Mouse (Mus musculus) right cerebral cortex, postnatal 25 days (tissue): ENCODE measurements around the gene Sbf2.
"Not testable (repeated sequence)": the region's sequence is repeated elsewhere in the genome, so short reads cannot be mapped to it uniquely, and the experiment has no call there.

Experiments used
- DNase-seq: peaks from one replicate; pipeline ENCODE4 v3.0.0; 2022

Gene Sbf2

DNA sequence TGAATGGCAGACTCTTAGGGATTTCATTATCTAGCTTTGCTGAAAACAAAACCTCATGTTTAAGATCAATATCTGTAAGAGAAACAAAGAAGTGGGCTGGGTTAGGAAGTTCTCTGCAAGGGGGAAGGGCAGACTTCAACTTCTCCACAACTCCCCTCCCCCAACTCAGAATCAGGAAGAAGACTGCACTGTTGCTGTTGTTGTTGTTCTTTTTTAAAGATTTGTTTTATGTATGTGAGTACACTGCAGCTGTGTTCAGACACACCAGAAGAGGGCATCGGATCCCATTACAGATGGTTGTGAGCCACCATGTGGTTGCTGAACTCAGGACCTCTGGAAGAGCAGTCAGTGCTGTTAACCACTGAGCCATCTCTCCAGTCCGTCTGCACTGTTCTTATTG, 225.8 kb downstream of the Sbf2 start:
- DNase-seq: not testable (repeated sequence)

DNA sequence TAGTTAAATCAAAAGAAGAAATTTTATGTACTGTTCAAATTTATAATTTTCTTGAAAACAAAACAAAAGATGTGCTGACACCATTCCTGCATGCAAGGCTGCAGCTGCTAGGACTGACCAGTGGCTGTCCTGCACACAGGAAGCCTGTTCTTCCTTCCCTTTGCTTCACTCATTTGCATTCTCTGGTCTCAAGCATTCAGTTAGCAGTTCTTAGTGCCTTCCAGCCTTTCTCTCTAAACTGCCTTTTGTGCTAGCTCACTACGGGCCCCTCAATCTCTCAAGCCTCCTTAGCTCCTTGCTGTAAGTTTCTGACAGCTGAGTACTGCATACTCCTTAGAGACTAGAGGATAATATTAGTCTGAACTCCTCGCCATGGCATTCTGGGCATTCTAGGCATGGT, 227.2 kb downstream of the Sbf2 start:
- DNase-seq: no peak

DNA sequence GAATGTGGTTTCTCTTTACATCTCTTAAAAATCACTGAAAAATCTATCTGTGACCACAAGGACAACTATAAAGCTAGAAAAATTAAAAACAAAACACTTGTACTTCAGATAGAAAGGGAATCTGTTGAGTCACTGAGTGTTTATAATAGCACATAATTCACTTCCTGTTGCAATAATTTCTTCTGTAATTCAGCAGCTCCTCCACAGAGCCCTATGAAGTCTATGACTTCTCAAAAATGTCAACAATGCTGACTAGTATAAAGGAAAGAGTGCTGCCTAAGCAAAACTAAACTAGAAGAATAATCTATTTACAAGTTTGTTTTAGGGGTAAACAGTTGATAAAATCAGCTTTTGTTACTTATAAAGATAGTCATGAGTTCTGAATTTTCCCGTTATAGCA, 229.2 kb downstream of the Sbf2 start:
- no peak for DNase-seq

DNA sequence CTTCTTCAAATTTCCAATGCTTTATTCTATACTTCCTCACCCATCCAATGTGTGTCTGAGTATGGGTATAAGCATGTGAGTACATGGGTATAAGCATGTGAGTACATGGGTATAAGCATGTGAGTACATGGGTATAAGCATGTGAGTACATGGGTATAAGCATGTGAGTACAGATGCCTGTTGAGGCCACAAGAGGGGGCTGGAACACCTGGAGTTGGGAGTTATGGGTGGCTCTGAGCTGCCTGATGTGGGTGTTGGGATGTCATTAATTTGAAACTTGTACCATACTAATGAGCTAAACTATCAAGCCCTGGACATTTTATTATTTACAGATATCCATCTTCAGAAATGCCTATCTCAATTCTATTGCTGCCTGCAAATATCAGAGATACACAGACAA, 230.4 kb downstream of the Sbf2 start:
- no peak for DNase-seq

DNA sequence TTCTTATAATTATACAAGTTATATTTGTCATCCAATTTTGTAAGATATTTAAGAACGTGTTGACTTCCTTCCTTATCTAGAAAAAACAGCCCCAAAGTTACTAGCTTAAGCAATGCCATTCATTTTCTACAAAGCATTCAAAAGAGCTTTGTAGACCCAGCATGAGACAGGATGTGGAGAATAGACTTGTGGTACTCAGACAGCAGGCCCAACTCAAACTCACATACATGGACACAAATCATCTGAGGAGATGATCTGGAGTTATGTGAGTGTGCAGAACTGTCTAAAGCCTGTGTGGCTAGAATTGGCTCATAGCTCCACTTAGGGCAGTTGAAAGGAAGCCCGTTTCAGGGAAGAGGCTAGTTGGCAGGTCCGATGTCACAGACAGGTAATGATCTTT, 233.1 kb downstream of the Sbf2 start:
- DNase-seq: no peak

DNA sequence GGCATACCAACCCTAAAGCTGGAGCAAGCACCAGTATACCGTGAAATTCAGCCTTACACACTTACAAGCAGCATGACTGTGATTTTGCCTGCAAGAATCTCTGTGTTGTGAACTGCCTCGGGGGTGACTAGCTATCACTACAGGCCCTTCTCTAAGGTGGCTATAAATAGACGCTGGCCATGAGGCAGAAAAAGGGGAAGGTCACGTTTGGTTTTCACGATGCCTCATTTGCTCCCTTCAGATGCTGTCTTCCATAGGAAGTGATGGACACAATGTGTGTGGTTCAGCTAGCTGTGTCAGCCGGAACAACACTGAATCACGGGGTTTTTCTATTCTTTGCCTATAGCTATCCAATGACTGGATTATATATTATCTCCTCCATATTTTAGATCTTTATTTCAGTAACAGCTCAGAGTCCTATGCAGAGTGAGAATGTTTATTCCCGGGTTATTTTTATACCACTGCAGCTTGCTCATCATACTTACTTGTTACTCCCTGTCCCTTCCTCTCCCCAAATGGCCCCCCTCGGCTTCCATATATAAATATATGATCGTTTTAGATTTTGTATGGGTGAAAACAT, 235.3 kb downstream of the Sbf2 start:
- DNase-seq: peak; percentile 32

DNA sequence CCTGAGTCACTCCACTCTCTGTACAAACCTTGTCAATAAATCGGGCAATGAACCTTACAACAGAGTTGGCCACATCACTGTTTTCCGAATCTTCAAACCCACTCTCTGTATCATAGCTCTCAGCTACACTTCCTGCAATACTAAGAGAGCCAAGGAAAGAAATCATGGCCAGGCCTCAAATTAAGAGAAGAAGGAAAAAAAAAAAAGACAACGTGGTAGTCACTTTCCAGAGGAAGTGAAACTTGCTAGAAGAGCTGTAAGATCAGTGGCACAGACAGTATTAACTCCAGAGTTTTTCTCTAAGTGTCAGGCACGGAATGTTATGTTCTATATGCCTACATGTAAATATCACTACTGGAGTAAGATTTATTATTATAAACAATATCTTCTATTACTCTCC, 242.2 kb downstream of the Sbf2 start:
- no peak for DNase-seq

DNA sequence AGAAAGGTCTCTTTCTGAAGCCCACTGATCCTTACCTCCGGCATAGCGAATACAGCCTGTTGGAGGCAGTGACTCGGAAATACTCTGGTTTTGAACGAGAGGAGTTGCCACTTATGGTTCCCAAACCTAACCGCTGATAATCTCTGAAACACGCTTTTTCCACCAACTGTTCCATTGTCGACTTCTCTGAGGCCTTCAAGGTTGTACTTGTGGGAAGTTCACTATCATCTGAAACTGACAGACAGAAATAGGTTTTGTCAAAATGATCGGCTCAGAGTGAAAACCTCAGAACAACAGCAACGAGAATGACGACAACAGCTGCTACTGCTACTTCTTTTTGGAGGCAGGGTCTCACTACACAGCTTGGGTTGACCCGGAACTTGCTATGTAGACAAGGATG, 252.7 kb downstream of the Sbf2 start:
- DNase-seq: no peak

DNA sequence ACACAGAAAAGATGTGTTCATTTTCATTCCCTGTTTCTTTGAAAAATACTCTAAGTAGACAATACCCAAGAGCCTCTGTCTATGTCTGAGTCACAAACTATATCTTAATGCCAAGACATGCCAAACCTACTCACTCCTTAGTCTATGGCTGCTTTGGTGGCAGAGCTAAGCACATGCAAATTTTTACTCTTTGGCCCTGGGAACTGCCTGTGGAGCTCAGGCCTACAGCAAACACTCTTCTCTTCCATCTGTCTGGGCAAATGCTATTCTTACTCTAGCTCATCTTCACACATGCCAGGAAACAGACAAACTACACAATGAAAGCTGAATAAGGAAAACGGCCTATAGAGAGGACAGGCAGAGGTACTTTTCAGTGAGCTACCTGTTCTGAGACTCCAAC, 253.2 kb downstream of the Sbf2 start:
- no peak for DNase-seq

GRCm38 (mm10) chr7:110359391-110359790, 255.3 kb downstream of the Sbf2 start:
- no peak for DNase-seq

DNA sequence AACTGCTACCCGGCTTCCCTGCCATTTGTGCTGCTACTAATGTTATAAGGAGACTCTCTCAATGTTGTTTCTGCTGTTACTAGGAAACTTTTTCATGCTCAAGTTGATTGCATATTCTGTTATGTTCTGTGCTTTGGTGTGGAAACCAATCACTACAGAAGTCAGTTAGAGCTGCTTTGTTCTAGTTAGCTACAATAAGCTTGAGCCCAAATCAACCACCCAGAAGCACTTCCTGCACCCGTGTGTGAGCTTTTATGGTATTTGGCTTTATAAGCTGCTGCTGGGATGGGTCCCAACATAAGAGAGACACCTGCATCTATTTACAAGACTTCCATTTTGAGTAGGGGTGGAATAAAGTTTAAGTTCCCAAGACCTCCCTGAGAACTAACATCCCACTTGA, 260.8 kb downstream of the Sbf2 start:
- DNase-seq: no peak

DNA sequence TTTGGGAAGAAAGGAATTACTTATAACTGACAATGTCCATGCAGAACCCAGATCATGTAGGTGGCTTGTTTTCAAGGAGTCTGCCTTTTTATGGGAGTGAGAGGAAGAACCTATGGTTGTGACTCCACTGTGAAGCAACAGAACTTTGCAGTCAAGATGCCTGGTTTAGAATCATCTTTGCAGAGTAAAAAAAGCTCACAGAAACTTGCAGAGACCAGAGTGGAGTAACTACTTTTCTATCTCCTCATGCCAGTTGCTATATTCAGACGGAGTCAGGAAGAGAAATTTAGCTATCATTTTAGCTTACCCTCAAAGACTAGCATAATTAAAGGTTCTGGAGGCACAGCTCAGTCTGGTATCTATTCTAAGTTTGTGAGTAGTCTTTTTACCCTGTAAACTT, 267.5 kb downstream of the Sbf2 start:
- DNase-seq: no peak

DNA sequence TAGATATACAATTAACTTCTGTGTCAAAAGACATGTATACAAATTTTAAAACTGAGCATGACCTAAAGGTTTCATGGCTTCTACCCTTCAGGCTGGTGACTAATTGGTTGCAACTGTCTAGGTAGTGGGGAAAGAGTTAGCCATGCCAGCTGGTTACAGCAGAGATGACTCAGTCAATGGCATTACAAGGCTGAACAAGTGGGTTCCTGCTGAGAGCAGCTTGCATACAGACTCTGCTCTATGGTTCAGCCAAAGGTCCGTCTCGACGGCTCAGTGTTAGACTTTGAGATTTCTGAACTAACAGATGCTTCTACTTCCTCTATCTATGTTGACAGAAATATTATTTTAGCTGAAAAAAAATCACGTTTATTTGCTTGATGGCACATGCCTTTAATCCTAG, 277.1 kb downstream of the Sbf2 start:
- no peak for DNase-seq

GRCm38 (mm10) chr7:110325381-110326110, 289.2 kb downstream of the Sbf2 start:
- no peak for DNase-seq

GRCm38 (mm10) chr7:110324852-110325251, 289.9 kb downstream of the Sbf2 start:
- no peak for DNase-seq

GRCm38 (mm10) chr7:110321106-110321505, 293.6 kb downstream of the Sbf2 start:
- DNase-seq: no peak

DNA sequence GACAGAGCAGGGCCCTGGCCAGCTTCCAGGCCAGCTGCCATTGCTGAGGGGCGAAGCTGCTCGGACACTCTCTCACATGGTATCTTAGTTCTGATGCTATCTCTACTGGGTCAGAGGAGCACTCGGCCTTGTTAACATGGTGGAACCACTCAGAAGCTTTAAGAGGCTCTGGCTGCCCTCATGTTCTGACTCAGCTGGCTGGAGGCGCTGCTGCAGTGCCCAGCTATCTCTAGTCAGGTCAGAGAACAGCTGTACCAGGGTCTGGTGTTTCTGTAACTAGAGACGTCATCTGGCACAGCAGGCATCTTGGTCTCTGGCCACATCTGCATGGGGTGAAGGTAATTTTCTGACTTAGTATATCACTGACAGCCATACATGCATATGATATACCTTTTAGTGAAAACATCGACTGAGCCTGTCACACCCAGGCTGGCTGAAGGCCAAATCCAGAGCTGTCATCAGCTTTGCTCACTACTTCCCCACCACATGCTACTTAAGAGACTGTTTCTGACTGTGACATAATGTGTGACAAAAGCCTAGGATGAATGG, 295.7 kb downstream of the Sbf2 start:
- no peak for DNase-seq

- DNase-seq: no peak
Observed at GRCm38 (mm10) chr7:110317412-110317811, 297.3 kb downstream of the Sbf2 start.

DNA sequence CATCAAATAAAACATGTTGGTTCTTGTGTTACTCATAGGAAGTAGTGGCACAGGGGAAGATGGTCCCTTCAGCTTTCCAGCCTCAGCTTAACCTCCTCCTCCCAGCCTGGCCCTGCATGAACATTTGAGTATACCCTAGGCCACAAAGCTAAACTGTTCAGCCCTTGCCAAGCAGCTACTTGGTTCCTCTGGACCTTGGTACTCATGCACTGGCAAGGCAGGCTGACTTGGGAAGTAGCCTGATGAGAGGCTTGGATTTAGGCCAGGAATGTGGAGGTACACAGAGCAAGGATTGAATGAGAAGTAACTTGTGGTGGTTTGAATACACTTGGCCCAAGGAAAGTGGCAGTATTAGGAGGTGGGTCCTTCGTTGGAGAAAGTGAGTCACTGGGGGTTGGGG, 299.4 kb downstream of the Sbf2 start:
- no peak for DNase-seq

DNA sequence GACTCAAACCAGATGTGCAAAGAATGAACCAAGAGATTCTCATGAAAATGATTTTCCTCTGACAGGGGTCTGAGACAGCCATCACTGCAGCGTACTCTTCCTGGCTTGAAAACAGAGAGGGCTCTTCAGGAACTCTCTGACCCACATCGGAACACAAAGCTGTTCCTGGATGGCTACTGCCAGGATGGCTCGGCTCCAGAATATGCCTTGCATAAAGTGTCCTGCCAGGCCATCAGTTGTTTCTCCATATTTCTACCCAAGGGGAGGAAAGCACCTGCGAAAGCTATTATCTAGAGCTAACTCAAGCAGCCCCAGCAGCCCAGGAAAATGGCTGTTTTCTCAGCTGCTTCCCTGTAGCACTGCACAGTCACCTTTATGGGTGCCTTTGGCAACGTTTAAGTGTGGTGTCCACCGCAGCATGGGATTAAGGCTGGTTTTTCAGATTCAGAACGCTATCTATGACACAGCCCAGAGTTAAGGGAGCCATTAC, 300.3 kb downstream of the Sbf2 start:
- DNase-seq: no peak

- no peak for DNase-seq
Observed at GRCm38 (mm10) chr7:110313392-110314055, 301.2 kb downstream of the Sbf2 start.

- DNase-seq: no peak
Observed at GRCm38 (mm10) chr7:110309246-110309645, 305.5 kb downstream of the Sbf2 start.

- no peak for DNase-seq
Observed at GRCm38 (mm10) chr7:110307741-110308140, 307.0 kb downstream of the Sbf2 start.

GRCm38 (mm10) chr7:110306281-110306680, 308.4 kb downstream of the Sbf2 start:
- no peak for DNase-seq
